In genomic region chr2:155592854-155593283, GRCm38 (mm10) we compare ENCODE assay signal across 8 mouse cellular contexts. TPM values are rescaled to one million over a fixed set of nuclear protein-coding genes. Genes with fewer than 3 reads are reported as not detected.
DNase-seq lines count a peak whose midpoint lies in the region; ATAC-seq and TF ChIP-seq lines count a peak whose summit lies in the region.

No protein-coding gene starts in this region.

- H3K27ac ChIP-seq in left cerebral cortex, adult 2 months = peak overlapping the region; percentile 90
- H3K27ac ChIP-seq in embryonic facial prominence, embryonic 12.5 days = no peak overlapping the region

- H3K9me3 ChIP-seq in embryonic facial prominence, embryonic 12.5 days = no peaks in the 10 kb centered on the region

- DNase-seq in left cerebral cortex, adult 2 months (ENCODE audit: extremely low spot score in 1 of 2, low spot score in 2 of 2) = no peak
- no peak for DNase-seq in left cerebral cortex, postnatal 25 days (ENCODE audit: low spot score in 2 of 2)
- DNase-seq in adrenal gland, adult (ENCODE audit: inconsistent age in 2 of 2, low spot score in 1 of 2) = no peak
- DNase-seq in adrenal gland, postnatal 25 days = no peak
- DNase-seq in frontal cortex, postnatal 25 days (ENCODE audit: low spot score in 2 of 2) = no peak

- TF ChIP-seq POLR2A in myocyte (IDR thresholded peaks at IDR 0.05; ENCODE audit: insufficient read length, low read depth) = no peak

- no peak; the same call in 1 of the 2 replicates for TF ChIP-seq CTCF in left cerebral cortex, adult 2 months (IDR thresholded peaks at IDR 0.05)

- H3K4me2 ChIP-seq in embryonic facial prominence, embryonic 12.5 days (replicated peaks) = peak overlapping the region; percentile 63
- H3K4me2 ChIP-seq in myocyte (ENCODE audit: low read depth) = peak overlapping the region; percentile 86

- H3K36me3 ChIP-seq in embryonic facial prominence, embryonic 12.5 days = no peaks in the 10 kb centered on the region
- no peaks in the 10 kb centered on the region for H3K36me3 ChIP-seq in myocyte (ENCODE audit: control insufficient read depth, insufficient read depth)

- intact Hi-C loops in left cerebral cortex, adult 2 months (cut with DNase I) = loop anchor here (2.0 kb wide), 1 partner anchor 98 kb away; no protein-coding TSS in a partner anchor
- intact Hi-C loops in left cerebral cortex, postnatal 25 days (cut with DNase I) = loop anchor here (2.0 kb wide), 1 partner anchor 76 kb away; the partner anchor contains the start of gene Acss2

- peak overlapping the region; percentile 58 for H3K4me3 ChIP-seq in left cerebral cortex, adult 2 months
- H3K4me3 ChIP-seq in embryonic facial prominence, embryonic 12.5 days = peak overlapping the region; percentile 54
- H3K4me3 ChIP-seq in myocyte = peak overlapping the region; percentile 79

- ATAC-seq in embryonic facial prominence, embryonic 12.5 days (ENCODE audit: insufficient number of reproducible peaks, insufficient read depth, low FRiP score, low TSS enrichment) = no peak; the same call in none of the 2 replicates
- ATAC-seq in inflammation-experienced regulatory T-cells, adult 6 months = peak; percentile 64

- H3ac ChIP-seq in myocyte (ENCODE audit: control insufficient read depth, insufficient read length) = peak overlapping the region; percentile 50

- 0% methylated on average over 9 of the region's 9 CpGs for WGBS in embryonic facial prominence, embryonic 12.5 days

- H3K4me1 ChIP-seq in embryonic facial prominence, embryonic 12.5 days = peaks cover 7% of the 10 kb centered on the region

- H3K27me3 ChIP-seq in embryonic facial prominence, embryonic 12.5 days = no peaks in the 10 kb centered on the region
- peaks cover 15% of the 10 kb centered on the region for H3K27me3 ChIP-seq in myocyte (ENCODE audit: control insufficient read depth, insufficient read depth, insufficient read length)

- no peaks in the 10 kb centered on the region for H3K79me2 ChIP-seq in myocyte (ENCODE audit: control insufficient read depth, insufficient read depth)

- peak overlapping the region; percentile 62 for H3K9ac ChIP-seq in embryonic facial prominence, embryonic 12.5 days

TF ChIP-seq in myocyte, 11 proteins besides CTCF, POLR2A, EP300 and RAD21:
- TF ChIP-seq TCF12 (IDR thresholded peaks at IDR 0.05; ENCODE audit: insufficient read depth, poor library complexity, severe bottlenecking) = no peak
- no peak for TF ChIP-seq SRF (IDR thresholded peaks at IDR 0.05; ENCODE audit: control insufficient read depth, insufficient read length, low read depth)
- no peak for TF ChIP-seq TCF3 (IDR thresholded peaks at IDR 0.05; ENCODE audit: insufficient read length, low read depth)
- no peak for TF ChIP-seq REST (IDR thresholded peaks at IDR 0.05; ENCODE audit: insufficient read depth, insufficient read length)
- no peak for TF ChIP-seq E2F4 (IDR thresholded peaks at IDR 0.05; ENCODE audit: insufficient read depth)
- no peak for TF ChIP-seq MYOD1 (IDR thresholded peaks at IDR 0.05; ENCODE audit: control insufficient read depth in 1 of 3, insufficient read length in 2 of 3, low read depth in 2 of 3)
- TF ChIP-seq USF1 (IDR thresholded peaks at IDR 0.05; ENCODE audit: low read depth) = no peak
- TF ChIP-seq MAX (IDR thresholded peaks at IDR 0.05; ENCODE audit: low read depth) = no peak
- no peak for TF ChIP-seq POLR2AphosphoS2 (IDR thresholded peaks at IDR 0.05; ENCODE audit: insufficient read length, low read depth)
- TF ChIP-seq CEBPB (IDR thresholded peaks at IDR 0.05; ENCODE audit: insufficient read depth, poor library complexity, severe bottlenecking) = no peak
- TF ChIP-seq MYOG (IDR thresholded peaks at IDR 0.05; ENCODE audit: control insufficient read depth in 1 of 3, insufficient read depth in 1 of 3, insufficient read length in 2 of 3, low read depth in 2 of 3) = no peak
TF ChIP-seq in myocyte: peak in this region for 0.

RNA-seq across cellular contexts. Expression of gene Gss, which starts 0.3 kb away (rescaled TPM):
- total RNA-seq in left cerebral cortex, adult 2 months (2021) = 10 to 100 TPM; 14.8 to 14.9 TPM
- 10 to 100 TPM; 12.9 to 14.4 TPM for total RNA-seq in left cerebral cortex, postnatal 25 days (2021)
- polyA plus RNA-seq in embryonic facial prominence, embryonic 12.5 days (2016; fragmentation: Nextera tagmentation; extraction: Ambion mirVana) = 28.0 and 28.9 TPM in 2 replicates
- 10 to 100 TPM; 13.4 to 17.2 (median 15.1) TPM for polyA plus RNA-seq in inflammation-experienced regulatory T-cells, adult 6 months (2017; shearing (Covaris generic))
- polyA plus RNA-seq in myocyte (2012; fragmentation: generic; extraction: Trizol) = 55.3 TPM
- total RNA-seq in adrenal gland, postnatal 25 days (2021) = 67.6 and 82.2 TPM in 2 replicates

RNA-seq across cellular contexts. Expression of gene Myh7b, which starts 18.1 kb away (rescaled TPM):
- 10 to 100 TPM in 1 of 2 experiments, 1 to 10 TPM in 1; 7.1 to 10.9 TPM for total RNA-seq in left cerebral cortex, adult 2 months (2021)
- total RNA-seq in left cerebral cortex, postnatal 25 days (2021) = 1 to 10 TPM; 3.8 to 5.3 TPM
- 1.3 and 1.4 TPM in 2 replicates for polyA plus RNA-seq in embryonic facial prominence, embryonic 12.5 days (2016; fragmentation: Nextera tagmentation; extraction: Ambion mirVana)
- under 1 TPM in 1 of 3 experiments, not detected in 2; 0.12 TPM for polyA plus RNA-seq in inflammation-experienced regulatory T-cells, adult 6 months (2017; shearing (Covaris generic))
- polyA plus RNA-seq in myocyte (2012; fragmentation: generic; extraction: Trizol) = 12.2 TPM
- 0.24 TPM in 1 of 2 replicates, not detected in the other for total RNA-seq in adrenal gland, postnatal 25 days (2021)
